Mouse (Mus musculus): ENCODE data around the gene Ndufs3.

GRCm38 (mm10) chr2:90880144-90880785 lies 24.4 kb downstream of the Ndufs3 start:
- TF ChIP-seq POLR2A (IDR thresholded peaks at IDR 0.05; ENCODE audit: insufficient read length, low read depth) (no peak), MAX (IDR thresholded peaks at IDR 0.05; ENCODE audit: low read depth) (no peak), E2F4 (IDR thresholded peaks at IDR 0.05; ENCODE audit: insufficient read depth) (no peak), MYOD1 (IDR thresholded peaks at IDR 0.05; ENCODE audit: control insufficient read depth in 1 of 3, insufficient read length in 2 of 3, low read depth in 2 of 3) (no peak), TCF12 (IDR thresholded peaks at IDR 0.05; ENCODE audit: insufficient read depth, poor library complexity, severe bottlenecking) (no peak), USF1 (IDR thresholded peaks at IDR 0.05; ENCODE audit: low read depth) (no peak)
